Mouse (Mus musculus) thymus, adult 2 months (tissue): ENCODE data around the gene Nap1l4. TPM values are rescaled to one million over a fixed set of nuclear protein-coding genes. Genes with fewer than 3 reads are reported as not detected.

Source experiments
- DNase-seq: peaks from one replicate; pipeline ENCODE4 v3.0.0; 2021
- H3K27ac ChIP-seq: fragments of 200-500 bp; 2 replicates; pipeline ENCODE4 v1.5.1; 2012; ENCODE audit warnings: low read length, control low read depth; ENCODE audit not compliant: control insufficient read depth, insufficient read depth
- H3K27me3 ChIP-seq: fragments of 200-500 bp; 2 replicates; pipeline ENCODE4 v1.6.1; 2012; ENCODE audit warnings: mild to moderate bottlenecking, low read length, moderate library complexity, mixed read lengths; ENCODE audit not compliant: control insufficient read depth, insufficient read depth
- H3K36me3 ChIP-seq: fragments of 200-500 bp; 2 replicates; pipeline ENCODE4 v1.6.1; 2012; ENCODE audit warnings: mild to moderate bottlenecking, low read length, moderate library complexity; ENCODE audit not compliant: control insufficient read depth, insufficient read depth
- H3K4me1 ChIP-seq: fragments of 200-500 bp; replicated peaks from 2 replicates; pipeline ENCODE4 v1.6.1; 2012; ENCODE audit warnings: low read length; ENCODE audit not compliant: control insufficient read depth, insufficient read depth
- H3K4me3 ChIP-seq: fragments of 200-500 bp; 2 replicates; pipeline ENCODE4 v1.5.1; 2012; ENCODE audit warnings: mild to moderate bottlenecking, low read length, control low read depth, moderate library complexity; ENCODE audit not compliant: control insufficient read depth, insufficient read depth
- CTCF ChIP-seq: fragments of 200-500 bp; IDR thresholded peaks from 2 replicates; pipeline ENCODE4 v1.5.1; 2012; ENCODE audit warnings: mild to moderate bottlenecking, control low read depth, low read length, moderate library complexity, borderline replicate concordance; ENCODE audit not compliant: control insufficient read depth, poor library complexity, insufficient read depth; ENCODE audit errors: extremely low read depth
- POLR2A ChIP-seq: fragments of 200-500 bp; IDR thresholded peaks from 2 replicates; pipeline ENCODE4 v1.6.1; 2012; ENCODE audit warnings: mild to moderate bottlenecking, low read length, control low read depth, moderate library complexity; ENCODE audit not compliant: control insufficient read depth, poor library complexity, insufficient read depth; ENCODE audit errors: extremely low read depth
- WGBS: fragments of 180-500 bp; shearing (Covaris S2); methylation state at CpG from one replicate; pipeline ENCODE4 v1.1.7; 2018; 5-methylcytosine and 5-hydroxymethylcytosine counted together
- polyA plus RNA-seq: library from polyadenylated mRNA; depleted of rRNA; stranded (reverse); fragments of >200 nt; gene quantifications from 2 replicates; pipeline ENCODE4 v1.2.3, GENCODE M21; 2012

The Nap1l4 gene
- polyA plus RNA-seq, 1 experiment, result 120 TPM

DNA sequence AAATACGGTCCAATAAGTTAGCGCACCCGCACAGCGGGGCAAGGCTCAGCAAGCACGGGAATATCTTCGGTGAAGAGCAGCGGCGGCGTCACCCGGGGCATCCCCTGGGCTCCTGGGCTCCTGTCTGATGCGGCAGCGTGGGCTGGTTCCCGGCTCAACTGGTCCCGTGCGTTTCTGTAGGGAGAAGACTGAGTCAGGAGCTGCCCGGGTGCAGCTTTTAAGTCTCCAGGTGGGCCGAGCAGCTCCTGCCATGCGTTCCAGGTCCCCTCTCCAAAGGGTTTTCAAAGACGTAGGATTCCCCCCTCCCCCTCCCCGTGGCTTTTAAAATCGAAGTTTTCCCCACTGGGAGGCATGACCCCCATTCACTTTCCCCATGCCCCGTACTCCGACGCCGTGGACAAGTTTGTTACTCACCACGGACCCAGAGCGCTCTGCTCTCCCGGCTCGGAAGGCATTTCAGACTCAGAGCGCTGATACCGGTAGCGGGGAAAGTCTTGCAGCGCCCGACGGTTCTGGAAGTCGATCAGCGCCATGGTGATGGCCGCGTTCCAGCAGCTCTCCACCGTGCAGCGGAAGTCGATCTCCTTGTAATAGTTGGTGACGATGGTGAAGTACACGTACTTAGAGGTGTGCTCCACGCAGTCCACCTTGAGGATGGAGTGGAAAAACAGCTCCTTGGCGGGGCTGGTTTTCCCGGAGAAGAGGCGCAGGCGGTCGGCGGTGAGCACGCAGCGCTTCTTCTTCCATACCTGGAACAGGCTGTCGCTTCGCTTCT, 47.1 kb downstream of the Nap1l4 start:
- no peak for DNase-seq
- H3K36me3 ChIP-seq, result no peaks in the 10 kb centered on the region
- H3K4me3 ChIP-seq, result peak overlapping the region; percentile 3; the same call in 1 of the 2 replicates
- 5% methylated on average over 55 of the region's 55 CpGs for WGBS
- H3K27me3 ChIP-seq, result peaks cover 13% of the 10 kb centered on the region; the same call in 1 of the 2 replicates
- no peak overlapping the region for H3K27ac ChIP-seq
- TF ChIP-seq POLR2A (no peak), CTCF (no peak)
- H3K4me1 ChIP-seq, result peaks cover 6% of the 10 kb centered on the region; the same call in 1 of the 2 replicates

DNA sequence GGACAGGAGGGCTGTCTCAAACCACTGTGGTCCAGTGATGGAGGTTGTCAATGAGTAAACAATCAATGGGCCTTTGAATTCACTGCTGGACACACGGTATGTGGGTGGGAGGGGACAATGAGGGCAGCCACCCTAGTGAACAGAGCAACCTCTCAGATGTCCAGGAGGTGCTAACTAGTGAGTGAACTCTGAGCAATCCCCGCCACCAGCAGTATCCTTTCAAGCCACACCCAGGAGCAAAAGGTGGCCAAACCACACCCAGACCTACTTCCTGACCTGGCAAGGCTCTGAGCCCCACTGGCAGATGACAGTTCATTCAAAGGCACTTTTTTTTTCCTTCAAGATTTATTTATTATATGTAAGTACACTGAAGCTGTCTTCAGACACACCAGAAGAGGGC, 48.0 kb downstream of the Nap1l4 start:
- Histone ChIP-seq H3K4me3 (no peak overlapping the region), H3K27ac (no peak overlapping the region), H3K36me3 (no peaks in the 10 kb centered on the region), H3K27me3 (peaks cover 13% of the 10 kb centered on the region; the same call in 1 of the 2 replicates), H3K4me1 (peaks cover 6% of the 10 kb centered on the region; the same call in 1 of the 2 replicates)
- TF ChIP-seq POLR2A (no peak), CTCF (no peak)
- 61% methylated on average over 2 of the region's 2 CpGs for WGBS
- DNase-seq, result no peak

DNA sequence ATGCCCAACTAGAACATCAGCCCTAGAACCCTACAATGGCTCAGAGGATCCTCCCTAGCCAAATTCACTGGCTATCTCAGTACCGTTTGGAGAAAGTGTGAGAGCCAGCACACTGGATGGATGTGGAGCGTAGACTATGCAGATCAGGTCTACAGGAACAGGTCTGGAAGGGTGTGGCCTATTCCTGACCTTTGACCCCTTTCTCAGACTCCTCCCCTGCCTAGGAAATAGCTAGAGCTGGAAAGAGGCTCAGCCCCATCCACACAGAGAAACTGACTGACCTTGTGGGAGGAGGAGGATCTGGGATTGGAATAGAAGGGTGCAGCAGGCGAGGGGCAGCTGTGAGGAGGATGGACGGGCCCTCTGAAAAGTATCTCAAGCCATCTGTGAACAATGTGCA, 50.3 kb downstream of the Nap1l4 start:
- Histone ChIP-seq H3K4me1 (peaks cover 6% of the 10 kb centered on the region; the same call in 1 of the 2 replicates), H3K27me3 (peaks cover 13% of the 10 kb centered on the region; the same call in 1 of the 2 replicates), H3K4me3 (no peak overlapping the region), H3K36me3 (no peaks in the 10 kb centered on the region), H3K27ac (no peak overlapping the region)
- TF ChIP-seq POLR2A, result no peak
- no peak for TF ChIP-seq CTCF
- DNase-seq, result no peak
- 94% methylated on average over 4 of the region's 4 CpGs for WGBS

DNA sequence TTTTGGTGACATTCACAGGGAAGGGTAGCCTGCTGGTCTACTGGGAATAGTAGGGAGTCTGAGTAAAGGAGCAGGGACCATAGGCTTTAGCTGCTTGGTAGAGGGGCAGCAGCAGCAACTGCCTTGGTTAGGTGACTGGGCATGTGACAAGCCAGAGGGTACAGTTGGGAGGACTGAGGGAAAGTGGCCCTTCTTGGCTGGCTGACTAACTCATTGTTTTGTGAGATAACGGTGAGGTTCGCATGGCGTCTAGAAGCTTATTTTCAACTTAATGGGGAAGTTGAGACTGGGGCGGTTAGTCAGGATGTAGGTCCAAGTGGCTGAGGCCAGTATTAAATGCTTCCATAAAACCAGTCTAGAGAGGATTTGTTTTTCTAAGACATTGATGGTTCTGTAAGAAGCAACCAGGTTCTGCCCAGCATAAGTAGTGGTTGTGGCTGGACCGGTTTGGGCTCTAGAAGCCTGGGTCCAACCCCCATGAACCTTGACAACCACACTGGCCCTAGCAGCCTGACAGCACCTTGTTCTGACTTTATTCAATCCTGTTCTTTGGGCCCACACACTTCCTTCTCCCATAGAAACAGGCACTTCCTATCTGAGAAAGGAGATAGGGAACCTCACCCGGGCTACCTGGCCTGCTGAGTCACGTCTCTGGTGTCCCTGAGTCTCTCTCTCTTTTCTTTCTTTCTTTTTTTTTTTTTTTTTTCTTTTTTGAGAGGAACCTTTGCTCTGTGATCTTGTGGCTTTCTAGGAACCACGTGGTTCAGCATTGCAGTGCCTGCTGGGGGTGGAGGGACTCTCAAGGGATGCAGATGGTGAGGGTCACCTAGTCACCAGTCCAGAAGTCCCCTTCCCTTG, 53.6 kb downstream of the Nap1l4 start:
- Histone ChIP-seq H3K4me3 (no peak overlapping the region), H3K27me3 (no peaks in the 10 kb centered on the region), H3K36me3 (no peaks in the 10 kb centered on the region), H3K27ac (no peak overlapping the region), H3K4me1 (no peaks in the 10 kb centered on the region)
- DNase-seq, result no peak
- no peak for TF ChIP-seq POLR2A
- TF ChIP-seq CTCF, result no peak
- WGBS, result 16% methylated on average over 8 of the region's 8 CpGs

DNA sequence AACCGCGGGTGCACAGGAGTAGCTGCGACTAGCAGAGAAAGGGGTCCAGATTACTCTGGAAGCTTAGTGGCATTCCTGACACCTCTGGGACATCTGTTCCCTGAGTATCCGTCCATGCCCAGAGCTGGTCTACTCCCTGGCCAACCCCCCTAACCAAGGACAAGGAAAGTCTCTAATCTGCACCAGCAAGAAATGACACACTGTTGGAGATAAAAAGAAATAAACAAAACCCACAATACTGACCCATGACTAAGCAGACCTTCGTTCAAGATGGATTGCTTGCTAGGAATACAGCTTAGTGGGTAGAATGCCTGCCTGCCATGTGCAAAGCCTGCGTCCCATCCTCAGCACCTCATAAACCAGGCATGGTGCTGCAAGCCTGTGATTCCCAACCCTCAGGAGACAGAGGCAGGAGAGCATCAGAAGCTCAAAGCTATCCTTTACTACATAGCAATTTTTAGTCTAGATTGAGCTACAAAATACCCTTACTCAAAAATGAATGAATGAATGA, 55.2 kb downstream of the Nap1l4 start:
- no peak for DNase-seq
- 90% methylated on average over 6 of the region's 6 CpGs for WGBS
- H3K4me1 ChIP-seq, result no peaks in the 10 kb centered on the region
- TF ChIP-seq POLR2A (no peak), CTCF (no peak)
- no peaks in the 10 kb centered on the region for H3K36me3 ChIP-seq
- no peak overlapping the region for H3K27ac ChIP-seq
- H3K4me3 ChIP-seq, result no peak overlapping the region
- no peaks in the 10 kb centered on the region for H3K27me3 ChIP-seq

DNA sequence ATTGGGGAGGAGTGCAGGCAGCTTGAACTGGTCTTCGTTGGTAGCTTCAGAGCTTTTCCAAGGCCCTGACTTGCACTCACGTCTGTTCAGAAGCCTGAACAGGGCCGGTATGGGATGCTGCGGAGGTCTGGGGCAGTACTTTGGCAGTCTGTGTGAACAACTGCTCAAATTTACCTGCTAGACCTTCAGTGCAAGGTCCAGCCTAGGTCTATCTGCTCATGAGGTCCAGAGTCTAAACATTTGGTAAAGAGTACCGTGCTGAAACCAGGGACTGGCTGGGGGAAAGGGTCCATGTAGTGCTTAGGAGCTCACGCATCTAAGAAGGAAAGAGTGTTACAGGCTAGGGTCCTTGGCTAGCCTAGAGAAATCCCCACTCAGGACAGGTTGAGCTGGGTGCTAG, 59.2 kb downstream of the Nap1l4 start:
- Histone ChIP-seq H3K36me3 (no peaks in the 10 kb centered on the region), H3K27me3 (no peaks in the 10 kb centered on the region), H3K4me1 (no peaks in the 10 kb centered on the region), H3K4me3 (no peak overlapping the region), H3K27ac (no peak overlapping the region)
- DNase-seq, result no peak
- TF ChIP-seq POLR2A (no peak), CTCF (no peak)
- 96% methylated on average over 6 of the region's 6 CpGs for whole genome bisulfite sequencing
